Mouse (Mus musculus): Measurements from ENCODE around the gene Oaf. TPM values are rescaled to one million over a fixed set of nuclear protein-coding genes. Genes with fewer than 3 reads are reported as not detected.

Gene Oaf
- total RNA-seq, 2 experiments from 2014 or later, result 2.1 to 3.7 TPM

DNA sequence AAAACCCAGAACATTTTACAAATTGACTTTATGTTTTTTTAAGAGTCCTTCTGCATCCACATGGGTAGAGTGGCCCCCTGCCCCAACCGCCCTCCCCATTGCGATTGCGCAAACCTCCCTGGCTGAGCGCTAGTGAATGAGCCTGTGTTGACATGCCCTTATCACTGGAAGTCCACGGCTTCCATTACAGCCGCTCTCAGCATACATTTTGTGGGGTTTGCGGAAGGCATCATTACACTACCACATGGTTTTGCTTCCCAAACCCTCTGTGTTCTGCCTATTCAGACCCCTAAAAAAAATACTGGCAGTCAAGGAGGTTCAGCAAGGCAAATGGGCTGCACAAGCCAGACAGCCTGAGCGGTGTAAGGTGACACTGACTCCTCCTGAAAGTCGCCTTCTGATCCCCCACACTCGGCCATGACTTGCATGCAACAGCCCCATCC lies 7.0 kb upstream of the Oaf start:
- ATAC-seq (replicated peaks; ENCODE audit: low FRiP score, poor library complexity, severe bottlenecking), result no peak

DNA sequence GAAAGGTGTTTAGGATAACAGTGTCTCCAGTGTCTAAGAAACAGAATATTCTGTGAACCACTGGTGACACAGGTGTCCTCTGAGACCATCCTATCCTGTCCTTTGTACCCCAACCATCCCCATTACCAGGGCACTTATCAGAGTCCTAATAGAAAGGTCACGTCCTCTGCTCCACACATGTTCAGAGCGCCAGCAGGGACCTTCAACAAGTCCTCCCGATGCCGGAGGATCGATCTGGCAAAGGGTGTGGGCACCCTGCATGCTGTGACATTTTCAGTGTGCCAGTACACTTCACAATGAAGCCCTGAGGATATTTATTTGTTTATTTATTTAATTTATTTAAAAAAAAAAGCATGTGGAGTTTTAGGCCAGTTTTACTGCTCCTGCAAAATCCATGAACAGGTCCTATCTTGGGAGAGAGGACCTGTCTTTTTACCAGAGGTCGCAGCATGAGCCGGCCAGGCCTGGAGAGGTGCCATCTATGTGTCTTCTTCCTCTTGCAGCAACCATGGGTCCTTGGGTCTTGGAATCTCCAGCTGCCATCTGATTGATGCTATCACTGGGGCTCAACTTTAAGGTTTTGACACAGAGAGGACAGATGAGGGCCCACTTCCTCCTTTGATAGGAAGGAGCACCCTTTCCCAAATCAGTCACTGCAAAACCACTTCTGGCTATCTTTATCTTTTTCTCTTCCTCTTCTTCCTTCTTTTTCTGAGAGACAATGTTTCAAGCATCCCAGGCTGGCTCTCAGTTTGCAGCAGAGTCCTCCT lies 6.3 kb upstream of the Oaf start:
- ATAC-seq (replicated peaks; ENCODE audit: low FRiP score, poor library complexity, severe bottlenecking), result no peak

DNA sequence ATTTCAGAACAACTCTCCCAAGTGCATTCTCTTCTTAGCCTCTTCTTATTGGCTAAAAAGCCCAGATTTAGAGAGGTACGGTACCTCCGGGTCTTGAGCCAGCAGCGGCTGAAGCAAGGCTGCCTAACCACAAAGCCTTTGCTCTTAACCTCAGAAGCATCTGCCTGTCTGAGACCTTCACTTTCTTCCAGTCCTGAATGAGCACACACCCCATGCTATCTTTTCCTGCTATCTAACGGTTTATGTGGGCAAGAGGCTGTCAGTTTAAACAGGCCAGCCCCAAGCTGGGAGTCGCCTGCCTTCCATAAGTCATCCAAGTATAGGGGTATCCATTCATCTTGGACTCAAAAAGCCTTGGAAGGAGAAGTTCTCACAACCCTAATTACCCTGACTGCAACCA lies 2.7 kb upstream of the Oaf start:
- ATAC-seq (replicated peaks; ENCODE audit: low FRiP score, poor library complexity, severe bottlenecking), result no peak

DNA sequence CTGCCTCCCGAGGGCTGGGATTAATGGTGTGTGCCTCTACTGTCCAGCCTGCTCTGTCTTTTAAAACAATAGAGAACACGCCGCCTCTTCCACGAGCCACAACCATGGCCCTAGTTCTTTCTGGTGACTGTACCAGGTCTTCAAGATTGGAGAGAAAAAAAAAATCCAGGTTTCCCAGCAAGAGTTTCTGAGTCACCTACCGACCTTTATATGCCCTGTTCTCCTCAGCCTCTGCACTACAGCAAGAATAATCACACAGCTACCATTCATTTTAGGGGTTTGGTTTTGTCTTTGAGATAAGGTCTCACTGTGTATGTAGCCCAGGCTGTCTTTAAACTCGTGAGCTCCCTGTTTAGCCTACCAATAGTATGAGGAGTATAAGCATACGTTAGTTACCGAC lies 2.3 kb upstream of the Oaf start:
- ATAC-seq (replicated peaks; ENCODE audit: low FRiP score, poor library complexity, severe bottlenecking), result no peak

DNA sequence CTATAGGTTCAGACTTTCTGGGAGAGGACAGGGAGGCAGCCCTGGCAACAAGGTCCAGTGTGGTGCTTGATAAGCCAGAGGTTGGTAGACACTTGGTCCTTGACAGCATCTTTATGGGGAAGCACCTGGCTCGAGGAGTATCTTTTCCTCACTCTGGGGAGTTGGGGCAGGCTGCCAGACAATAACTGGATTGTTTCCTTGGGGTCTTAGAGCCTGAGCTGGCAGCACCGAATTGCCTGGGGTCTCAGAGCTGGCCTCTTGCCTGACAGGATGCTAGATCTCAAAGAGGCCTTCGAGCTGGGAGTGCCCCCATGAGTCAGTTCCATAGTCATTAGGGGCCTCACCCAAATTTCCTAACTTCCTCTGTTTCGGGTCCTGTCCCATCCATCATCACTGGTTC lies 1.6 kb upstream of the Oaf start:
- no peak for ATAC-seq (replicated peaks; ENCODE audit: low FRiP score, poor library complexity, severe bottlenecking)

DNA sequence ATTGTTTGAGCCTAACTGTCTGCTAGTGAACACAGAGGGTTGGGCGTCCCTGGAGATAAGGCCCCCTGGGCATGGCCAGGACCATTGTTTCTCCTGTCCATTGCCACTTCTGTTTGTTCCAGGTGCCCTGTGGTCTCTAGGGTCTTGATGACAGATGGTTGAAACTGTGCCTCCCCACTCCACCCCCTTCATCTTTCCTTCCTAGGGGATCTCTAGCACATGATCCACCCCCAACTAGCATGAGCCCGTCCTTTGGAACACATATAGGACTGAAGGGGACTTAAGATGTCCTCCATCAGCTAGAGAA lies 836 bp upstream of the Oaf start:
- no peak for ATAC-seq (replicated peaks; ENCODE audit: low FRiP score, poor library complexity, severe bottlenecking)

- ATAC-seq (replicated peaks; ENCODE audit: low FRiP score, poor library complexity, severe bottlenecking), result 0 out of 2 replicates have a peak, but pooled peaks have one; percentile 6
These were observed 823 bp downstream of the Oaf start for GRCm38 (mm10) chr9:43238631-43239545.

DNA sequence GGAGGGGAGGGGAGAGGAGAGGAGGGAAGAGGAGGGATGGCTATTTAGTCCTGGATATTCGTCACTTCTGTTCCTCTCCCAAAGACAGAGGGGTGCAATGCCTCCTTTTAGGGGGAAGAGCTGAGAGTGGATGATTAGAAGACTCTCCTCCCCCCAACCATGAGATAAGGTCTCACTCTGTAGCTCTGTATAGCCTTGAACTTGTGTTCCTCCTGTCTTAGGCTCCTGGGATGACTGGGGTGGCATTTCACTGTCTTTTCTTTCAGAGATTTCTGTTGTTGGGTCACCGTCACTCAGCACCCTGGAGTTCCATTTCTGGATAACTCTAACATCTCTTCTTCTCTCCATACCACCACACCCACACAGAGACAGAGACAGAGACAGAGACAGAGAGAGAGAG lies 1.5 kb downstream of the Oaf start:
- ATAC-seq (replicated peaks; ENCODE audit: low FRiP score, poor library complexity, severe bottlenecking), result no peak

DNA sequence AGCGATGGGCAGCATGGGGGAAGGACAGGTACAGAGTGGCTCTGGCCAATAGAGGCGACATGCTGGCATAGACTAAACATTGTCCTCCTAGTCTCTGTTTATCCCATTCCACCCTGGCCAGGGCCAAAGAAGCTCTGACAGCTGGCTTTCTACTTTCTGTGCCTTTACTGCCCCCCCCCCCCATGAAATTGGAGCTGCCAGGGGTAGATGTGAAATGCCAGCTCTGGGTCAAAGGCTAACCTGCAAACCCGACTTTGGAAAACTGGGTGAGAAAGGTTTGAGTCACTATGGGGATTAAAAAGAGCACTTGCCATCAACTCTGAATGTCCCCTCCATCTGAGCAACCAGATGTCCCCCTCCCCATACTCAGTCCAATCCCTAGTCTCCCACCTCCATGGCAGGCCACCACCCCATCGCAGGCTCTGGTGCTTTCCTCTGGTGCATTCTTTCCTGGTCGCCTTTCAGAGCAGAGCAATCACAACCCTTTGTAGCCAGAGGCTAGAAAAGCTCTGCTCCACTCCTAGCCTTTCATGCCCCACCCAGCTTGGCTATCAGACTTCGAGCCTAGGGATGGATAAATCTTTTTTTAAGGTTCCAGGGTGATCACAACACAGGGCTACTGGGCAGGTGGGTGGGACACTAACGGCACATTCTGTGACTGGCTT lies 2.5 kb downstream of the Oaf start:
- no peak for ATAC-seq (replicated peaks; ENCODE audit: low FRiP score, poor library complexity, severe bottlenecking)

- ATAC-seq (replicated peaks; ENCODE audit: low FRiP score, poor library complexity, severe bottlenecking), result no peak
These were observed 3.1 kb downstream of the Oaf start for GRCm38 (mm10) chr9:43236576-43236975.

DNA sequence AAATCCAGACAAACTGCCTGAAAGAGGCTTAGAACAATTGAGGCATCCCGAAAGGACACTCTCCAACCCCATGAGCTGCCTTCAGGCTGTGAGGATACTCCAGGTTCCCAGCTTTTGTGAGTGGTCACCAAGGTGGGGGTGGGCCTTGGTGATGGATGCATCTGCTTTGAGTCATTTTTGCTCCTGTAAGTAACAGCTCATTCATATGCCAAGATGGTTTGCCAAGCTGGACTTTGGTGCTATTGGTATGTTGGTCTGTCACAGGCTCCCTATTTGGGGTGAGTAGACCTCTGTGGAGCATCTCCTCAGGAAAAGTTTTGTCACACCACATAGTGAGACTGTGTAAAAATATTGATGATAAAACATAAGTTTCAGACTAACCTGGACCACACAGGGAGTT lies 3.6 kb downstream of the Oaf start:
- no peak for ATAC-seq (replicated peaks; ENCODE audit: low FRiP score, poor library complexity, severe bottlenecking)

DNA sequence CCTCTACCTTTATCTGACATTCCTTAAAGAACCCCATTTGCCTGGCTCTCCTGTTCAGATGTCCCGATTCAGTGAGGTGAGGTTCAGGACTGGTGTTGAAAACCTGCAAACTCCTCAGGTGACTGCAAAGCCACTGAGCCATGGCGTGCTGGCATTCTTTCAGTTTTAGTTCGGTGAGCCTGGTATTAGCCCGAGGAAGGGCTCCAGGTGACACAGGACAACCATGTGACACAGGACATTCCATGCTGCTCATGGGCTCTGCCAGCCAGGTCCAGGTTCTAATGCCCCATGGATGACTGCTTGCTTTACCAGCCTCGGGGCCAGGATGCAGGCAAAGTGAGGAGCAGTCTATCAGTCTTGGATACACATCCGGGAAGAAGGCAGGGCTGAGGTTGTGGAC lies 4.4 kb downstream of the Oaf start:
- no peak for ATAC-seq (replicated peaks; ENCODE audit: low FRiP score, poor library complexity, severe bottlenecking)

- peak; percentile 75 for ATAC-seq (replicated peaks; ENCODE audit: low FRiP score, poor library complexity, severe bottlenecking)
These were observed 5.2 kb downstream of the Oaf start for GRCm38 (mm10) chr9:43234496-43234895.

- no peak for ATAC-seq (replicated peaks; ENCODE audit: low FRiP score, poor library complexity, severe bottlenecking)
These were observed 6.2 kb downstream of the Oaf start for GRCm38 (mm10) chr9:43233515-43233914.

DNA sequence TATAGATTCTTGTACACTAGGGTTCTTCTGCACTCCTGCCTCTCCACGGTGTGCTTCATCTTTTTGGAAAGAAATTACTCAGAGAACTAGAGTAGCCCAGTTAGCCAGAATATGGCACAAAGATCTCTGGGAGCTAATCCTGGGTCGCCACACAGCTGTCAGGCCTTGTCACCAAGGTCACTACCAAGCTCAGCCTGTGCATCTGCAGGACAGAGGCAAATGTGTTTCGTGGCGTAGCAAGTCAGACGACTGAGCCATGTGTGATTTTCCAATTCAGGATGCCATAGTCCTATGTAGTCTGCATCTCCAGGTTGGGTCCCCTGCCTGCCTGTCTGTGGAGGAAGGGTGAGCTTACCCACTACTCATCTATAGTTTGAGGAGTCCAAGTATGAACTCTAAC lies 6.7 kb downstream of the Oaf start:
- ATAC-seq (replicated peaks; ENCODE audit: low FRiP score, poor library complexity, severe bottlenecking), result no peak

DNA sequence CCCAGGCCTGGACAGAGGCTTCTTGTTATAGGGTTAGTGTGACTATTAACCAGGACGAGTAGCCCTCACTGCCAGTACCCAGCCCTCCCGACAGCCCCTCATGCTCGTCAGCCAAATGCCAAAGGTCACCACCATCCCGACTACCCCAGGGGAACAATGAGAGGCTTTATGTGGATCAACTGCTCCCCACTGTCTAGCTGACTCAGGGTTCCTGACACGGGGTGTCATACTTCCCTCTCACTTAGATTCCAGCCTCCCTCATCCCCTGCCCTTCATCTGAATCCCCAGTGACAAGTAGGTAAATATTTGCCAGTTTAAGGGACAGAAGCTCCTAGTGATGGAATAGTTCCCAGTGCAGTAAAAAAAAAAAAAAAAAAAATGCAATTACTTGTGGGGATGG lies 7.4 kb downstream of the Oaf start:
- ATAC-seq (replicated peaks; ENCODE audit: low FRiP score, poor library complexity, severe bottlenecking), result no peak

- no peak for ATAC-seq (replicated peaks; ENCODE audit: low FRiP score, poor library complexity, severe bottlenecking)
These were observed 7.9 kb downstream of the Oaf start for GRCm38 (mm10) chr9:43231805-43232204.

GRCm38 (mm10) chr9:43230886-43231285 lies 8.8 kb downstream of the Oaf start:
- no peak for ATAC-seq (replicated peaks; ENCODE audit: low FRiP score, poor library complexity, severe bottlenecking)

DNA sequence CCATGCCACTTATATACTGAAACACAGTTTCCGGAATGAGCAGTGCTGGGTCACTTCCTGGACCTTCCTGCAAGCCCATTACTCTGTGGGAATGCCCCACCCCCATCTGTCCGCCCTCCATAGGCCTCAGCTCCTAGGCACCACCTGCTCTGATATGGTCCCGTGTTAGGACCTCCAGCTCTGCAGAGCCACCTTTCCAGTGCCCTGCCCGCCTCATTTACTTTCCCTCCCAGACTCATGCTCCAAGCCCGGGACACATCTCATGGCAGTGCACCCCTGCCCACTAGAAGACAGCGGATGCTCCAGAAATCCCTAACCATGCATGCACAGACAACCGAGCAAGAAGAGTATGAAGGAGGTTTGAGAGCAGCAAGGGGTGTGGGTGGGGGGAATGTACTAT lies 9.7 kb downstream of the Oaf start:
- no peak for ATAC-seq (replicated peaks; ENCODE audit: low FRiP score, poor library complexity, severe bottlenecking)

GRCm38 (mm10) chr9:43229398-43229895 lies 10.3 kb downstream of the Oaf start:
- no peak for ATAC-seq (replicated peaks; ENCODE audit: low FRiP score, poor library complexity, severe bottlenecking)

DNA sequence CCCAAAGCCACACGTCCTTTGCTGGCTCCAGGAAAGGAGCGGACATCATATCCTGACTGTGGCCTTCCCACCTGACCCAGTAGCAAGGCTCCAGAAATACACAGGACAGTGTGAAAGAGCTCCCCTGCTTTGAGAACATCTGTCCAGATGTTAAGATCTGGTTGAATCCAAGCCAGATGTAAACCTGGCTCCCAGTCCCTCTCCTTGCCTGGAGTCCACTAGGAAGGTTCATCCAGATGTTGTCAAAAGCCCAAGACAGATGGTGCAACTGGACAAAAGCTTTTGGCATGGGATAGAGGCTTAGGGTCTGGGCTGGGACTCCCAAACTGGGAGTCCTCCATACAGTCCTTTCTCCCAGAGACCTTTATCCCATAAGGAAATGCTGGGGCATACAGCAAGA lies 11.0 kb downstream of the Oaf start:
- no peak for ATAC-seq (replicated peaks; ENCODE audit: low FRiP score, poor library complexity, severe bottlenecking)
